Mouse (Mus musculus): ENCODE results near the gene Psmc3. TPM values are rescaled to one million over a fixed set of nuclear protein-coding genes. Genes with fewer than 3 reads are reported as not detected.
A peak's percentile ranks its signal among the peaks of the same experiment; 100 is the strongest.

Gene Psmc3
- polyA plus RNA-seq, 3 experiments from 2014 or later = 197 to 219 (median 204) TPM

GRCm38 (mm10) chr2:91053181-91053933, 452 bp upstream of the Psmc3 start:
- peak; percentile 9 for ATAC-seq

- ATAC-seq = no peak
These were observed 4.6 kb downstream of the Psmc3 start for GRCm38 (mm10) chr2:91058435-91058834.

- ATAC-seq = no peak
These were observed 5.6 kb downstream of the Psmc3 start for GRCm38 (mm10) chr2:91059376-91059775.

GRCm38 (mm10) chr2:91060544-91061355, 6.9 kb downstream of the Psmc3 start:
- ATAC-seq = no peak

- ATAC-seq = no peak
These were observed 8.2 kb downstream of the Psmc3 start for GRCm38 (mm10) chr2:91061849-91062481.

GRCm38 (mm10) chr2:91062779-91063606, 9.2 kb downstream of the Psmc3 start:
- no peak for ATAC-seq

- no peak for ATAC-seq
These were observed 10.4 kb downstream of the Psmc3 start for GRCm38 (mm10) chr2:91064211-91064610.

- ATAC-seq = no peak
These were observed 11.7 kb downstream of the Psmc3 start for GRCm38 (mm10) chr2:91065544-91065943.

- no peak for ATAC-seq
These were observed 12.6 kb downstream of the Psmc3 start for GRCm38 (mm10) chr2:91066455-91066854.

GRCm38 (mm10) chr2:91068162-91068871, 14.5 kb downstream of the Psmc3 start:
- no peak for ATAC-seq

GRCm38 (mm10) chr2:91068872-91069165, 15.0 kb downstream of the Psmc3 start:
- no peak for ATAC-seq

GRCm38 (mm10) chr2:91069306-91070000, 15.6 kb downstream of the Psmc3 start:
- ATAC-seq = no peak

- ATAC-seq = peak; percentile 86
These were observed 16.4 kb downstream of the Psmc3 start, which contains the start of gene Slc39a13 for GRCm38 (mm10) chr2:91070076-91070800. Slc39a13 (minus strand) TSS chr2:91070417.

GRCm38 (mm10) chr2:91071059-91071458, 17.2 kb downstream of the Psmc3 start:
- no peak for ATAC-seq

- no peak for ATAC-seq
These were observed 18.3 kb downstream of the Psmc3 start for GRCm38 (mm10) chr2:91072092-91072491.

GRCm38 (mm10) chr2:91077957-91078313, 24.1 kb downstream of the Psmc3 start:
- no peak for ATAC-seq

GRCm38 (mm10) chr2:91078314-91079025, 24.7 kb downstream of the Psmc3 start:
- ATAC-seq = peak; percentile 27

- no peak for ATAC-seq
These were observed 25.2 kb downstream of the Psmc3 start for GRCm38 (mm10) chr2:91079026-91079384.

GRCm38 (mm10) chr2:91080784-91081513, 27.1 kb downstream of the Psmc3 start:
- peak; percentile 76 for ATAC-seq
